Mouse (Mus musculus) spleen, adult 2 months (tissue): Measurements from ENCODE around the gene Adgrl3.

Experiments
- CTCF ChIP-seq: fragments of 200-500 bp; IDR thresholded peaks from 2 replicates; pipeline ENCODE4 v1.5.1; 2011; ENCODE audit warnings: mild to moderate bottlenecking, inconsistent platforms; ENCODE audit not compliant: insufficient read depth, insufficient read length, insufficient replicate concordance; ENCODE audit errors: extremely low read depth
- POLR2A ChIP-seq: fragments of 200-500 bp; IDR thresholded peaks from 2 replicates; pipeline ENCODE4 v1.6.1; 2011; ENCODE audit warnings: low read depth, low read length, inconsistent platforms

- TF ChIP-seq POLR2A (no peak), CTCF (no peak)
Measured at GRCm38 (mm10) chr5:81638422-81638821, 618.5 kb downstream of the Adgrl3 start.
